ENCODE assay signal across 10 mouse cellular contexts in genomic region chr10:69706851-69707788, GRCm38 (mm10).
DNase-seq lines count a peak whose midpoint lies in the region; ATAC-seq and TF ChIP-seq lines count a peak whose summit lies in the region.
"Had no signal": no experiment of that assay in that cellular context is flagged by ENCODE, and none has a peak within 500 bp of the region (broad histone marks: within the 10 kb centered on the region; RNA-seq: fewer than 3 reads in every experiment).

No protein-coding gene starts in this region.

- H3K27me3 ChIP-seq in kidney, adult 2 months (replicated peaks; ENCODE audit: control insufficient read depth, insufficient read depth, low read length), result no peaks in the 10 kb centered on the region
- H3K27me3 ChIP-seq in hindbrain, embryonic 10.5 days (ENCODE audit: insufficient read depth, poor library complexity, severe bottlenecking), result peaks cover 12% of the 10 kb centered on the region
- H3K27me3 ChIP-seq: lung, embryonic 15.5 days had no signal

- H3K27ac ChIP-seq in kidney, adult 2 months (ENCODE audit: insufficient read depth, low read depth, low read length), result no peak overlapping the region
- peak overlapping the region; percentile 93 for H3K27ac ChIP-seq in cortical plate, adult 2 months (ENCODE audit: insufficient read depth, low read length)
- H3K27ac ChIP-seq in hindbrain, embryonic 10.5 days, result peak overlapping the region; percentile 84
- H3K27ac ChIP-seq: lung, embryonic 15.5 days had no signal

- ATAC-seq in megakaryocyte progenitor cell, adult 5-6 weeks (replicated peaks; ENCODE audit: poor library complexity), result no peak

- H3K36me3 ChIP-seq in kidney, adult 2 months (ENCODE audit: control insufficient read depth, insufficient read depth, low read length), result no peaks in the 10 kb centered on the region
- no peaks in the 10 kb centered on the region for H3K36me3 ChIP-seq in hindbrain, embryonic 10.5 days
- H3K36me3 ChIP-seq: G1E; lung, embryonic 15.5 days had no signal

- H3K9me3 ChIP-seq in hindbrain, embryonic 10.5 days, result no peaks in the 10 kb centered on the region
- H3K9me3 ChIP-seq: lung, embryonic 15.5 days had no signal

- no peak overlapping the region for H3K4me3 ChIP-seq in kidney, adult 2 months (ENCODE audit: insufficient read depth, low read depth, low read length)
- peak overlapping the region; percentile 73 for H3K4me3 ChIP-seq in cortical plate, adult 2 months (ENCODE audit: insufficient read depth, low read length)
- peak overlapping the region; percentile 53 for H3K4me3 ChIP-seq in hindbrain, embryonic 10.5 days
- H3K4me3 ChIP-seq: lung, embryonic 15.5 days had no signal

- WGBS in kidney, adult 2 months, result 50% methylated on average over 14 of the region's 14 CpGs
- 22% methylated on average over 14 of the region's 14 CpGs for WGBS in hindbrain, embryonic 10.5 days

- no peak for TF ChIP-seq POLR2A in kidney, adult 2 months (IDR thresholded peaks at IDR 0.05; ENCODE audit: low read depth, low read length)
- TF ChIP-seq POLR2A in cortical plate, adult 2 months (IDR thresholded peaks at IDR 0.05; ENCODE audit: extremely low read depth, insufficient read depth, low read length), result no peak

- TF ChIP-seq CTCF in kidney, adult 2 months (conservative IDR thresholded peaks at IDR 0.05; ENCODE audit: insufficient read depth, insufficient read length, low read depth, low read length), result no peak
- no peak for TF ChIP-seq CTCF in cortical plate, adult 2 months (IDR thresholded peaks at IDR 0.05; ENCODE audit: extremely low read depth, insufficient read depth, low read length)

- DNase-seq in kidney, adult 2 months, result peak; percentile 18
- DNase-seq in kidney, postnatal 10 days, result no peak
- DNase-seq in hindbrain, embryonic 10.5 days (ENCODE audit: low spot score), result no peak
- DNase-seq in neural tube, embryonic 10.5 days (ENCODE audit: extremely low spot score, low spot score), result peak; percentile 27
- no peak for DNase-seq in right cerebral cortex, adult 18-20 months
- DNase-seq in right cerebral cortex, postnatal 25 days, result no peak

- peaks cover 5% of the 10 kb centered on the region for H3K4me1 ChIP-seq in kidney, adult 2 months (ENCODE audit: control insufficient read depth, insufficient read depth, low read length)
- peaks cover 11% of the 10 kb centered on the region for H3K4me1 ChIP-seq in cortical plate, adult 2 months (ENCODE audit: control insufficient read depth, insufficient read depth, low read length)
- peaks cover 35% of the 10 kb centered on the region for H3K4me1 ChIP-seq in hindbrain, embryonic 10.5 days (replicated peaks)

Comparison
In these comparisons a context has a peak if more than half of its experiments do, and no peak if none do; other contexts are left out.
1. DNase-seq: peak in kidney, adult 2 months (single experiment) and neural tube, embryonic 10.5 days (single experiment); none in kidney, postnatal 10 days (single experiment), hindbrain, embryonic 10.5 days (single experiment), right cerebral cortex, adult 18-20 months (single experiment) and right cerebral cortex, postnatal 25 days (single experiment).